Mouse (Mus musculus) midbrain, embryonic 14.5 days (tissue): ENCODE data around the gene Gbp5. TPM values are rescaled to one million over a fixed set of nuclear protein-coding genes. Genes with fewer than 3 reads are reported as not detected.
A peak's percentile ranks its signal among the peaks of the same experiment; 100 is the strongest.

ENCODE experiments used
- ATAC-seq: fragments of 200-750 bp; cut with Nextera tagmentation; 2 replicates; pipeline ENCODE4 v1.8.0; 2017; ENCODE audit warnings: moderate number of reproducible peaks, moderate library complexity; ENCODE audit not compliant: low FRiP score, low TSS enrichment
- DNase-seq: peaks from one replicate; pipeline ENCODE4 v3.0.0-alpha.2; 2015
- H3K27ac ChIP-seq: fragments of 300-500 bp; sonication (generic); replicated peaks from 2 replicates; pipeline ENCODE4 v1.5.1; 2014; ENCODE audit warnings: mild to moderate bottlenecking, low read depth, low read length, moderate library complexity
- H3K27me3 ChIP-seq: fragments of 300-500 bp; sonication (generic); 2 replicates; pipeline ENCODE4 v1.6.1; 2014; ENCODE audit warnings: low read length, control low read depth, mixed read lengths; ENCODE audit not compliant: control insufficient read depth, insufficient read depth
- H3K36me3 ChIP-seq: fragments of 300-500 bp; sonication (generic); 2 replicates; pipeline ENCODE4 v1.6.1; 2014; ENCODE audit warnings: low read length, control low read depth; ENCODE audit not compliant: control insufficient read depth, insufficient read depth
- H3K4me1 ChIP-seq: fragments of 300-500 bp; sonication (generic); 2 replicates; pipeline ENCODE4 v1.6.1; 2014; ENCODE audit warnings: mild to moderate bottlenecking, antibody characterized with exemption, low read length, control low read depth; ENCODE audit not compliant: control insufficient read depth, insufficient read depth
- H3K4me2 ChIP-seq: fragments of 300-500 bp; sonication (generic); 2 replicates; pipeline ENCODE4 v1.6.1; 2014; ENCODE audit warnings: mild to moderate bottlenecking, low read length, moderate library complexity
- H3K4me3 ChIP-seq: fragments of 300-500 bp; sonication (generic); replicated peaks from 2 replicates; pipeline ENCODE4 v1.5.1; 2014; ENCODE audit warnings: low read depth, low read length
- H3K9ac ChIP-seq: fragments of 300-500 bp; sonication (generic); replicated peaks from 2 replicates; pipeline ENCODE4 v1.6.1; 2014; ENCODE audit warnings: mild to moderate bottlenecking, low read length, moderate library complexity
- H3K9me3 ChIP-seq: fragments of 300-500 bp; sonication (generic); 2 replicates; pipeline ENCODE4 v1.6.1; 2016; ENCODE audit warnings: low read length, control low read depth, mixed read lengths; ENCODE audit not compliant: control insufficient read depth
- WGBS: fragments of 180-500 bp; shearing (Covaris S2); extraction: QIAGEN DNeasy Blood & Tissue Kit; methylation state at CpG from one replicate; pipeline ENCODE4 v1.1.7; 2014; 5-methylcytosine and 5-hydroxymethylcytosine counted together
- polyA plus RNA-seq: library from polyadenylated mRNA; unstranded; fragments of >200 nt; fragmentation: Nextera tagmentation; extraction: Ambion mirVana; gene quantifications from 2 replicates; pipeline ENCODE4 v1.2.1, GENCODE M21; 2014

Gene Gbp5
- polyA plus RNA-seq, 1 experiment from 2014 or later, result 0.26 TPM

- Histone ChIP-seq H3K4me2 (no peak overlapping the region), H3K4me1 (no peaks in the 10 kb centered on the region), H3K36me3 (no peaks in the 10 kb centered on the region), H3K9me3 (no peaks in the 10 kb centered on the region), H3K9ac (no peak overlapping the region), H3K4me3 (no peak overlapping the region), H3K27me3 (no peaks in the 10 kb centered on the region), H3K27ac (no peak overlapping the region)
- 71% methylated on average over 1 of the region's 1 CpGs for WGBS
- ATAC-seq (peak; percentile 67; the same call in 1 of the 2 replicates), DNase-seq (peak; percentile 87)
Measured at GRCm38 (mm10) chr3:142490465-142490864, 3.3 kb upstream of the Gbp5 start.

- Histone ChIP-seq H3K4me1 (no peaks in the 10 kb centered on the region), H3K4me2 (no peak overlapping the region), H3K9ac (no peak overlapping the region), H3K4me3 (no peak overlapping the region), H3K27me3 (no peaks in the 10 kb centered on the region), H3K36me3 (no peaks in the 10 kb centered on the region), H3K9me3 (no peaks in the 10 kb centered on the region), H3K27ac (no peak overlapping the region)
- 93% methylated on average over 5 of the region's 5 CpGs for WGBS
- DNase-seq (no peak), ATAC-seq (no peak)
Measured at GRCm38 (mm10) chr3:142495146-142495655, 1.4 kb downstream of the Gbp5 start.

- 82% methylated on average over 14 of the region's 14 CpGs for whole genome bisulfite sequencing
- ATAC-seq (no peak), DNase-seq (no peak)
- Histone ChIP-seq H3K27me3 (no peaks in the 10 kb centered on the region), H3K9me3 (no peaks in the 10 kb centered on the region), H3K4me2 (no peak overlapping the region), H3K9ac (no peak overlapping the region), H3K4me3 (no peak overlapping the region), H3K4me1 (no peaks in the 10 kb centered on the region), H3K27ac (no peak overlapping the region), H3K36me3 (no peaks in the 10 kb centered on the region)
Measured at GRCm38 (mm10) chr3:142496113-142497101, 2.6 kb downstream of the Gbp5 start.

- no peak overlapping the region for H3K27ac ChIP-seq
- no peaks in the 10 kb centered on the region for H3K36me3 ChIP-seq
- 0 out of 2 replicates have a peak overlapping the region, but pooled peaks have one; percentile 10 for H3K4me2 ChIP-seq
- no peak for ATAC-seq
- DNase-seq, result no peak
- no peaks in the 10 kb centered on the region for H3K9me3 ChIP-seq
- no peaks in the 10 kb centered on the region for H3K27me3 ChIP-seq
- H3K4me3 ChIP-seq, result no peak overlapping the region
- H3K9ac ChIP-seq, result no peak overlapping the region
- no peaks in the 10 kb centered on the region for H3K4me1 ChIP-seq
- WGBS, result 69% methylated on average over 15 of the region's 15 CpGs
Measured at GRCm38 (mm10) chr3:142497123-142497841, 3.5 kb downstream of the Gbp5 start.

GRCm38 (mm10) chr3:142498941-142499340 lies 5.2 kb downstream of the Gbp5 start:
- H3K4me2 ChIP-seq, result no peak overlapping the region
- H3K27me3 ChIP-seq, result no peaks in the 10 kb centered on the region
- no peak overlapping the region for H3K4me3 ChIP-seq
- ATAC-seq (no peak), DNase-seq (peak; percentile 5)
- no peak overlapping the region for H3K9ac ChIP-seq
- WGBS, result 87% methylated on average over 5 of the region's 5 CpGs
- no peaks in the 10 kb centered on the region for H3K36me3 ChIP-seq
- H3K27ac ChIP-seq, result no peak overlapping the region
- H3K9me3 ChIP-seq, result no peaks in the 10 kb centered on the region
- H3K4me1 ChIP-seq, result no peaks in the 10 kb centered on the region

GRCm38 (mm10) chr3:142528116-142528515 lies 34.3 kb downstream of the Gbp5 start:
- WGBS, result 28% methylated on average over 3 of the region's 3 CpGs
- DNase-seq (no peak), ATAC-seq (no peak)
- Histone ChIP-seq H3K27ac (no peak overlapping the region), H3K4me3 (no peak overlapping the region), H3K27me3 (no peaks in the 10 kb centered on the region), H3K36me3 (no peaks in the 10 kb centered on the region), H3K4me2 (no peak overlapping the region), H3K9ac (no peak overlapping the region), H3K4me1 (no peaks in the 10 kb centered on the region), H3K9me3 (no peaks in the 10 kb centered on the region)

- Histone ChIP-seq H3K4me1 (no peaks in the 10 kb centered on the region), H3K4me3 (peak overlapping the region; percentile 51; the same call in 1 of the 2 replicates), H3K27ac (no peak overlapping the region), H3K27me3 (no peaks in the 10 kb centered on the region), H3K9me3 (no peaks in the 10 kb centered on the region), H3K4me2 (peak overlapping the region; percentile 96), H3K36me3 (no peaks in the 10 kb centered on the region), H3K9ac (no peak overlapping the region)
- no peak for ATAC-seq
- no peak for DNase-seq
- 68% methylated on average over 2 of the region's 2 CpGs for WGBS
Measured at GRCm38 (mm10) chr3:142529597-142529996, 35.8 kb downstream of the Gbp5 start.

GRCm38 (mm10) chr3:142530087-142530953 lies 36.5 kb downstream of the Gbp5 start, which contains the start of gene Gbp7:
Gbp7 (plus strand) TSS chr3:142530342.
- DNase-seq (peak; percentile 56), ATAC-seq (peak; percentile 80)
- Histone ChIP-seq H3K9me3 (no peaks in the 10 kb centered on the region), H3K27ac (no peak within 1 kb of the TSS), H3K4me3 (peak within 1 kb of the TSS; percentile 51), H3K4me1 (no peaks in the 10 kb centered on the region), H3K27me3 (no peaks in the 10 kb centered on the region), H3K36me3 (no peaks in the 10 kb centered on the region), H3K4me2 (peak within 1 kb of the TSS; percentile 96), H3K9ac (peak within 1 kb of the TSS; percentile 60)
- 1% methylated on average over 30 of the region's 30 CpGs for WGBS
